Mouse (Mus musculus): Measurements from ENCODE around the gene Thap2. TPM values are rescaled to one million over a fixed set of nuclear protein-coding genes. Genes with fewer than 3 reads are reported as not detected.

The Thap2 gene
- polyA plus RNA-seq, 1 experiment from 2014 or later = 18.2 TPM

- no peaks in the 10 kb centered on the region for H3K9me3 ChIP-seq (replicated peaks; ENCODE audit: control insufficient read depth, low read length)
- H3K4me3 ChIP-seq (ENCODE audit: low read depth, low read length) = no peak overlapping the region
- no peak overlapping the region for H3K9ac ChIP-seq (ENCODE audit: low read depth, low read length)
- ATAC-seq (replicated peaks; ENCODE audit: insufficient number of reproducible peaks, low FRiP score, low TSS enrichment) = no peak
- no peak overlapping the region for H3K4me2 ChIP-seq
- no peaks in the 10 kb centered on the region for H3K27me3 ChIP-seq (ENCODE audit: control insufficient read depth, insufficient read depth, low read length)
- no peak overlapping the region for H3K27ac ChIP-seq (ENCODE audit: low read depth, low read length)
- 72% methylated on average over 6 of the region's 6 CpGs for WGBS (ENCODE audit: insufficient replicate concordance)
- 0 out of 2 replicates have a peak, but pooled peaks cover 3% of the 10 kb centered on the region for H3K36me3 ChIP-seq (ENCODE audit: control insufficient read depth, insufficient read depth, low read length)
- no peaks in the 10 kb centered on the region for H3K4me1 ChIP-seq (ENCODE audit: control insufficient read depth, insufficient read depth, low read length)
Measured at GRCm38 (mm10) chr10:115348131-115348530, 36.1 kb downstream of the Thap2 start.

GRCm38 (mm10) chr10:115346444-115346843 lies 37.8 kb downstream of the Thap2 start:
- Histone ChIP-seq H3K4me2 (no peak overlapping the region), H3K9ac (ENCODE audit: low read depth, low read length) (no peak overlapping the region), H3K36me3 (ENCODE audit: control insufficient read depth, insufficient read depth, low read length) (0 out of 2 replicates have a peak, but pooled peaks cover 5% of the 10 kb centered on the region), H3K4me1 (ENCODE audit: control insufficient read depth, insufficient read depth, low read length) (no peaks in the 10 kb centered on the region), H3K27me3 (ENCODE audit: control insufficient read depth, insufficient read depth, low read length) (no peaks in the 10 kb centered on the region), H3K9me3 (replicated peaks; ENCODE audit: control insufficient read depth, low read length) (no peaks in the 10 kb centered on the region), H3K4me3 (ENCODE audit: low read depth, low read length) (no peak overlapping the region), H3K27ac (ENCODE audit: low read depth, low read length) (no peak overlapping the region)
- no peak for ATAC-seq (replicated peaks; ENCODE audit: insufficient number of reproducible peaks, low FRiP score, low TSS enrichment)

- Histone ChIP-seq H3K4me2 (no peak overlapping the region), H3K4me1 (ENCODE audit: control insufficient read depth, insufficient read depth, low read length) (no peaks in the 10 kb centered on the region), H3K27ac (ENCODE audit: low read depth, low read length) (no peak overlapping the region), H3K27me3 (ENCODE audit: control insufficient read depth, insufficient read depth, low read length) (no peaks in the 10 kb centered on the region), H3K9me3 (replicated peaks; ENCODE audit: control insufficient read depth, low read length) (no peaks in the 10 kb centered on the region), H3K36me3 (ENCODE audit: control insufficient read depth, insufficient read depth, low read length) (0 out of 2 replicates have a peak, but pooled peaks cover 5% of the 10 kb centered on the region), H3K4me3 (ENCODE audit: low read depth, low read length) (no peak overlapping the region), H3K9ac (ENCODE audit: low read depth, low read length) (no peak overlapping the region)
- ATAC-seq (replicated peaks; ENCODE audit: insufficient number of reproducible peaks, low FRiP score, low TSS enrichment) = no peak
- 82% methylated on average over 4 of the region's 4 CpGs for WGBS (ENCODE audit: insufficient replicate concordance)
Measured at GRCm38 (mm10) chr10:115342771-115343425, 41.3 kb downstream of the Thap2 start.

GRCm38 (mm10) chr10:115339820-115340328 lies 44.4 kb downstream of the Thap2 start:
- no peak for ATAC-seq (replicated peaks; ENCODE audit: insufficient number of reproducible peaks, low FRiP score, low TSS enrichment)
- H3K27me3 ChIP-seq (ENCODE audit: control insufficient read depth, insufficient read depth, low read length) = no peaks in the 10 kb centered on the region
- WGBS (ENCODE audit: insufficient replicate concordance) = 86% methylated on average over 7 of the region's 7 CpGs

GRCm38 (mm10) chr10:115336901-115337300 lies 47.3 kb downstream of the Thap2 start:
- Histone ChIP-seq H3K27ac (ENCODE audit: low read depth, low read length) (no peak overlapping the region), H3K36me3 (ENCODE audit: control insufficient read depth, insufficient read depth, low read length) (no peaks in the 10 kb centered on the region), H3K9ac (ENCODE audit: low read depth, low read length) (no peak overlapping the region), H3K4me3 (ENCODE audit: low read depth, low read length) (no peak overlapping the region), H3K27me3 (ENCODE audit: control insufficient read depth, insufficient read depth, low read length) (no peaks in the 10 kb centered on the region), H3K9me3 (replicated peaks; ENCODE audit: control insufficient read depth, low read length) (no peaks in the 10 kb centered on the region), H3K4me1 (ENCODE audit: control insufficient read depth, insufficient read depth, low read length) (no peaks in the 10 kb centered on the region), H3K4me2 (no peak overlapping the region)
- no peak for ATAC-seq (replicated peaks; ENCODE audit: insufficient number of reproducible peaks, low FRiP score, low TSS enrichment)
- 71% methylated on average over 4 of the region's 4 CpGs for WGBS (ENCODE audit: insufficient replicate concordance)

More at GRCm38 (mm10) chr10:115339820-115340328, 44.4 kb downstream of the Thap2 start:
- Histone ChIP-seq H3K9ac (ENCODE audit: low read depth, low read length) (no peak overlapping the region), H3K36me3 (ENCODE audit: control insufficient read depth, insufficient read depth, low read length) (0 out of 2 replicates have a peak, but pooled peaks cover 2% of the 10 kb centered on the region), H3K4me3 (ENCODE audit: low read depth, low read length) (no peak overlapping the region), H3K9me3 (replicated peaks; ENCODE audit: control insufficient read depth, low read length) (no peaks in the 10 kb centered on the region), H3K27ac (ENCODE audit: low read depth, low read length) (no peak overlapping the region), H3K4me1 (ENCODE audit: control insufficient read depth, insufficient read depth, low read length) (no peaks in the 10 kb centered on the region), H3K4me2 (no peak overlapping the region)

GRCm38 (mm10) chr10:115333528-115333927 lies 50.7 kb downstream of the Thap2 start:
- H3K4me3 ChIP-seq (ENCODE audit: low read depth, low read length) = no peak overlapping the region
- WGBS (ENCODE audit: insufficient replicate concordance) = 75% methylated on average over 9 of the region's 9 CpGs
- no peaks in the 10 kb centered on the region for H3K27me3 ChIP-seq (ENCODE audit: control insufficient read depth, insufficient read depth, low read length)
- ATAC-seq (replicated peaks; ENCODE audit: insufficient number of reproducible peaks, low FRiP score, low TSS enrichment) = no peak
- H3K9ac ChIP-seq (ENCODE audit: low read depth, low read length) = no peak overlapping the region
- H3K36me3 ChIP-seq (ENCODE audit: control insufficient read depth, insufficient read depth, low read length) = no peaks in the 10 kb centered on the region
- no peak overlapping the region for H3K27ac ChIP-seq (ENCODE audit: low read depth, low read length)
- H3K9me3 ChIP-seq (replicated peaks; ENCODE audit: control insufficient read depth, low read length) = no peaks in the 10 kb centered on the region
- H3K4me2 ChIP-seq = no peak overlapping the region
- no peaks in the 10 kb centered on the region for H3K4me1 ChIP-seq (ENCODE audit: control insufficient read depth, insufficient read depth, low read length)

- H3K27ac ChIP-seq (ENCODE audit: low read depth, low read length) = no peak overlapping the region
- H3K9me3 ChIP-seq (replicated peaks; ENCODE audit: control insufficient read depth, low read length) = no peaks in the 10 kb centered on the region
- no peak for ATAC-seq (replicated peaks; ENCODE audit: insufficient number of reproducible peaks, low FRiP score, low TSS enrichment)
- H3K4me3 ChIP-seq (ENCODE audit: low read depth, low read length) = no peak overlapping the region
- H3K4me1 ChIP-seq (ENCODE audit: control insufficient read depth, insufficient read depth, low read length) = no peaks in the 10 kb centered on the region
- H3K9ac ChIP-seq (ENCODE audit: low read depth, low read length) = no peak overlapping the region
- H3K4me2 ChIP-seq = no peak overlapping the region
- no peaks in the 10 kb centered on the region for H3K36me3 ChIP-seq (ENCODE audit: control insufficient read depth, insufficient read depth, low read length)
- no peaks in the 10 kb centered on the region for H3K27me3 ChIP-seq (ENCODE audit: control insufficient read depth, insufficient read depth, low read length)
- WGBS (ENCODE audit: insufficient replicate concordance) = 54% methylated on average over 4 of the region's 4 CpGs
Measured at GRCm38 (mm10) chr10:115332997-115333396, 51.2 kb downstream of the Thap2 start.

GRCm38 (mm10) chr10:115332420-115332952 lies 51.8 kb downstream of the Thap2 start:
- no peaks in the 10 kb centered on the region for H3K9me3 ChIP-seq (replicated peaks; ENCODE audit: control insufficient read depth, low read length)
- H3K27me3 ChIP-seq (ENCODE audit: control insufficient read depth, insufficient read depth, low read length) = no peaks in the 10 kb centered on the region
- no peak overlapping the region for H3K4me3 ChIP-seq (ENCODE audit: low read depth, low read length)
- H3K27ac ChIP-seq (ENCODE audit: low read depth, low read length) = no peak overlapping the region
- no peaks in the 10 kb centered on the region for H3K36me3 ChIP-seq (ENCODE audit: control insufficient read depth, insufficient read depth, low read length)
- no peak overlapping the region for H3K9ac ChIP-seq (ENCODE audit: low read depth, low read length)
- H3K4me2 ChIP-seq = no peak overlapping the region
- WGBS (ENCODE audit: insufficient replicate concordance) = 78% methylated on average over 8 of the region's 8 CpGs
- H3K4me1 ChIP-seq (ENCODE audit: control insufficient read depth, insufficient read depth, low read length) = no peaks in the 10 kb centered on the region
- no peak for ATAC-seq (replicated peaks; ENCODE audit: insufficient number of reproducible peaks, low FRiP score, low TSS enrichment)

All from heart, embryonic 11.5 days (tissue).